Mouse (Mus musculus) midbrain, embryonic 12.5 days (tissue): ENCODE measurements at regions not wholly inside any gene's neighbourhood (a gene's known extent, or its start where the extent isn't known, plus 50 kb on each side); places are given as distances from the start of the nearest gene placed in this dataset.

Source experiments
- ATAC-seq: fragments of 200-750 bp; cut with Nextera tagmentation; 2 replicates; pipeline ENCODE4 v1.8.0; 2017; ENCODE audit warnings: low read depth, moderate TSS enrichment, moderate library complexity; ENCODE audit not compliant: low FRiP score
- H3K27ac ChIP-seq: fragments of 300-500 bp; sonication (generic); replicated peaks from 2 replicates; pipeline ENCODE4 v1.5.1; 2016; ENCODE audit warnings: mild to moderate bottlenecking
- H3K27me3 ChIP-seq: fragments of 300-500 bp; sonication (generic); 2 replicates; pipeline ENCODE4 v1.6.1; 2016; ENCODE audit warnings: mild to moderate bottlenecking
- H3K36me3 ChIP-seq: fragments of 300-500 bp; sonication (generic); 2 replicates; pipeline ENCODE4 v1.6.1; 2016
- H3K4me1 ChIP-seq: fragments of 300-500 bp; sonication (generic); 2 replicates; pipeline ENCODE4 v1.6.1; 2016
- H3K4me2 ChIP-seq: fragments of 300-500 bp; sonication (generic); replicated peaks from 2 replicates; pipeline ENCODE4 v1.6.1; 2016; ENCODE audit warnings: mild to moderate bottlenecking, moderate library complexity
- H3K4me3 ChIP-seq: fragments of 300-500 bp; sonication (generic); 2 replicates; pipeline ENCODE4 v1.5.1; 2016; ENCODE audit warnings: mild to moderate bottlenecking
- H3K9ac ChIP-seq: fragments of 300-500 bp; sonication (generic); replicated peaks from 2 replicates; pipeline ENCODE4 v1.6.1; 2016; ENCODE audit warnings: mild to moderate bottlenecking, moderate library complexity
- H3K9me3 ChIP-seq: fragments of 300-500 bp; sonication (generic); 2 replicates; pipeline ENCODE4 v1.6.1; 2016; ENCODE audit warnings: mild to moderate bottlenecking
- WGBS: fragments of 180-500 bp; shearing (Covaris S2); methylation state at CpG from one replicate; pipeline ENCODE4 v1.1.7; 2016; 5-methylcytosine and 5-hydroxymethylcytosine counted together

DNA sequence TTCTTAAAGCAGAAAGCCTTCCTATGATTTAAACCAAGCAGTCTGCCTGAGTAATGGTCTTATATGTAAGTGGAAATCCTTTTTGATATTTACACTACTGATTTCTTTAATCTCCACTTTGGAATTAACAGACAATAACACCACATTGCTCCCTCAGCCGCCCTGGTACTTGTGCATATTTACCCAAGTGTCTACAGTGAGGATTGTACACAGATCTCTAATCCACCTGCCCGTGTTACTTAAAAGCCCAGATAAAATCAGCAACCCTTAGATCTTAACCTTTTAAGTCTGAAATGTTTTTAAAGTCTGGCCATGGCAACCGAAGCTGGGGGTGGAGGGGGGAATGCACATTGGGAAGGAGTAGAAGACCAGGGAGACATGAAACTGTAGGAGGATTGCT lies 382.3 kb upstream of the Nr2f2 start:
- peaks cover 1% of the 10 kb centered on the region; the same call in 1 of the 2 replicates for H3K4me1 ChIP-seq
- WGBS, result 41% methylated on average over 3 of the region's 3 CpGs
- H3K4me3 ChIP-seq, result no peak overlapping the region
- no peak overlapping the region for H3K27ac ChIP-seq
- H3K9ac ChIP-seq, result no peak overlapping the region
- no peak overlapping the region for H3K4me2 ChIP-seq
- H3K36me3 ChIP-seq, result no peaks in the 10 kb centered on the region
- no peak for ATAC-seq
- no peaks in the 10 kb centered on the region for H3K9me3 ChIP-seq
- peaks cover 62% of the 10 kb centered on the region for H3K27me3 ChIP-seq

DNA sequence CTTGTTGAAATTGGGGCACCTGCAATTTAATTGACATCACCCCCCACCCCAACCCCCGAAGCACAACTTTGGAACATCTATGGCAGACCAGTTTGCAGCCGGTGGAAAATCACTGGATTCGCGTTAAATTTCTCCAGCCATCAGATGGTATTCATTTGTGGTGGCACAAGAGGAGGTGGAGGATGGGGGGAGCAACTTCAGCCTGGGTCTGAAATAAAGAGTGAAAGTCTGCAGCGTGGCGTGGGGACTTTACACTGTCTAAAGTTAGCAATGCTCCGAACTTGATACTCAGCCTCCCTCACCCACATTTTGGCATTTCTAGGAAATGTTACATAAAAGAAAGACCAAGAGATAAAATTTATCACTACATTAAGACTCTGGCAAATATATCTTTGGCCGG lies 381.8 kb upstream of the Nr2f2 start:
- H3K9ac ChIP-seq, result no peak overlapping the region
- no peak overlapping the region for H3K4me2 ChIP-seq
- peaks cover 2% of the 10 kb centered on the region; the same call in 1 of the 2 replicates for H3K4me1 ChIP-seq
- 74% methylated on average over 8 of the region's 8 CpGs for WGBS
- no peak overlapping the region for H3K4me3 ChIP-seq
- H3K36me3 ChIP-seq, result no peaks in the 10 kb centered on the region
- H3K9me3 ChIP-seq, result no peaks in the 10 kb centered on the region
- ATAC-seq, result no peak
- peaks cover 61% of the 10 kb centered on the region for H3K27me3 ChIP-seq
- no peak overlapping the region for H3K27ac ChIP-seq

DNA sequence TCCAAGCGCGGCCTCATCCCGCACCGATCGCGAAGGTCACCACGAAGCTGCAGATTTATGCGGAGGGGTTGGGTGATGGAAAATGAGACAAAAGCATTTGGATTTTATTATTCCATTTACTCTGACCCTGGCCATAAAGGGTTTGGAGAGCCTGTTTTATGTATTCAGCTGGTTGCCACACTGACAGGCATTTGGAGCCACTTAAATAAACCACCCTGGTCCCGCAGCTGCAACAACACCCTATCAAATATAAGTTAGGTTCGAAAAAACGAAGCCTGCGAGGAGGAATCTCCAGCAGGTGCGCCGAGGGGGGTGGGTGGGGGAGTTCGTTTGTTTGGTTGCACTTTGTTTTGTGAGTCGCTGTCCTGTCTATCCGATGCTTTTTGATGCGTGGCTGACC lies 377.8 kb upstream of the Nr2f2 start:
- no peak overlapping the region for H3K9ac ChIP-seq
- WGBS, result 65% methylated on average over 18 of the region's 18 CpGs
- no peak for ATAC-seq
- no peaks in the 10 kb centered on the region for H3K9me3 ChIP-seq
- peaks cover 42% of the 10 kb centered on the region for H3K27me3 ChIP-seq
- H3K4me3 ChIP-seq, result no peak overlapping the region
- peaks cover 2% of the 10 kb centered on the region; the same call in 1 of the 2 replicates for H3K4me1 ChIP-seq
- no peaks in the 10 kb centered on the region for H3K36me3 ChIP-seq
- no peak overlapping the region for H3K27ac ChIP-seq
- no peak overlapping the region for H3K4me2 ChIP-seq

DNA sequence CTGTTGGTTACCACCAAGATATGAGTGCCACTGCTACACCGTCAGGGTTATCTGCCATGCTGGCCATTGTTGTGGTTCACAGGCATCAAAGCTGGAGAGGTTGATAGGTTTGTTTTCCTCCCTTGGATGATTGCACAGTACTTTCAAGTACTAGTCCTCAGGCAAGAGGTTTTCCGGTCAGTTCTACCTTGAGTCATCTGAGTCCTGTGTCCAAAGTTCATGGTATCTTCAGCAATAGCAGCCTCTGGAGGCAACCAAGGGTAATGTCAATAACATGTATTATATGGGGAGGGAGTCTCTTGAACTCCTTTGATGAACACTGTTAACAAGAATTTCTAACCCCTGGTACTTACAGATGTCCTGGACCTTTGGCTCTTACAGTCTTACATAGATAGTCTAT lies 369.1 kb upstream of the Nr2f2 start:
- ATAC-seq, result no peak
- H3K36me3 ChIP-seq, result no peaks in the 10 kb centered on the region
- no peak overlapping the region for H3K9ac ChIP-seq
- H3K27ac ChIP-seq, result no peak overlapping the region
- H3K4me3 ChIP-seq, result no peak overlapping the region
- H3K4me1 ChIP-seq, result no peaks in the 10 kb centered on the region
- 95% methylated on average over 2 of the region's 2 CpGs for WGBS
- H3K27me3 ChIP-seq, result no peaks in the 10 kb centered on the region
- no peaks in the 10 kb centered on the region for H3K9me3 ChIP-seq
- no peak overlapping the region for H3K4me2 ChIP-seq

DNA sequence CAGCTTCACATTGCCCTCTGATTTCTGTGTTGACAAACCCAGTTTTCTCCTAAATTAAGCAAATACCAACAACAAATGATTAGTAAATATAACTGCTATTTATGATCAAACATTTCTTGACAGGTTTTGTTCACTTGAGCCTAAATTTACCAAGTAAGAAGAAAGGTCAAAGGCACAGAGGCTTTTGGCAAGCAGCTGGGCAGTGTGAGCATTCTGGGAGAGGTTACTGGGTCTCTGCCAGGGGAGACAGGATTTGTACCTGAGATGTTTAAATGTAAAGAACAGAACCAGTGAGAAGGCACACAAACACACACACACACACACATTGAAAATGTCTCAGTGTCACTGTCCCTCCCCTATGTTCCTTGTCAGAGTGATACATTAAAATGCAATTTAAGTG lies 367.0 kb upstream of the Nr2f2 start:
- Histone ChIP-seq H3K4me3 (no peak overlapping the region), H3K4me2 (no peak overlapping the region), H3K4me1 (no peaks in the 10 kb centered on the region), H3K36me3 (no peaks in the 10 kb centered on the region), H3K9me3 (no peaks in the 10 kb centered on the region), H3K27ac (no peak overlapping the region), H3K27me3 (no peaks in the 10 kb centered on the region), H3K9ac (no peak overlapping the region)
- no peak for ATAC-seq

DNA sequence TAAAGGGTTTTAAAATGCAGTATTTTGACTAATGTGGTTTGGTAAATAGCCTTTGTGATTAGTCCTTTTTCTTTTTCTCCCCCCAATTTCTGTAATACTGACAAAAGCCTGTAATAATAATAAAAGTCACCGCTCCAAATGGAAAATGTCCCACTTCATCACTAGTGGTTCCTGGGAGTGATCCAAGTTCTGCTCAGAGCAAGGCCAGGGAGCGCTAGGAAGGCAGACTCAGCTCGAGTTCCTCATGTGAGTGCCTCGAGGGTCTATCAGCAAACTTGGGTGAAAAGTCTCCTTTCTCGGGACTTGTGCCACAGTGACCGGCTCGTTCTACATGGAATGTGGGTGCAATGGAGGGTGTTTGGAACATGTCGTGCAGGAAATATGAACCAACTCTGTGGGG lies 363.4 kb upstream of the Nr2f2 start:
- Histone ChIP-seq H3K4me2 (no peak overlapping the region), H3K27ac (no peak overlapping the region), H3K36me3 (no peaks in the 10 kb centered on the region), H3K9ac (no peak overlapping the region), H3K4me1 (no peaks in the 10 kb centered on the region), H3K4me3 (no peak overlapping the region), H3K9me3 (no peaks in the 10 kb centered on the region), H3K27me3 (no peaks in the 10 kb centered on the region)
- ATAC-seq, result no peak
- 90% methylated on average over 8 of the region's 8 CpGs for WGBS

DNA sequence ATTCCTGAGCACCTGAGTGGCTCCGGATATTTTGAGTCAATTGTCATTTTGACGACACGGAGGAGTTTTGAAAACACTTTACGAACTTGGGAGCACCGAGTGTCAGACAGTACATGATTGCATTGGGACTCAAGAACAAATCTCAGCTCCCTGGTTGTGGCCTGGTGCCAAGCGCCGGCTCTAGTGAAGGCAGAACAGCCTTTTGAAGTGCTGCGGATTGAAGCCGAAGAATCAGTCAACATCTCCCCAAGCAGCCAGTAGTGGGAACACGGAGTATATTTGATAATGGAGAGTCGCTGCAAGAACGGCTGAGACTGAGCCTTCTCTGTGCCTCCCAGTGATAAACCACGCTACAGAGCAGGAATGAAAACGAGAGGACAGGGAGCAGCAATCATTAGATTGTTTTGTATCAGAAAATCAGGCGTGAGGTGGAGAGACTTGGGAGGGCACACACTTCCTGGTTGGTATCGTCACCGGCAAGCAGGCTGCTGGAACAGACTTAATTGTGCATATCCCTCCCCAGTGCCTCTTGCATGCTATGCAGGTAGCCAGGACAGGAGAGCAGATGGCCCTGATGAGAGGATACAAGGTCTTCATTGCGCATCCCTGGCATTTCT lies 351.7 kb upstream of the Nr2f2 start:
- Histone ChIP-seq H3K36me3 (no peaks in the 10 kb centered on the region), H3K4me3 (no peak overlapping the region), H3K4me2 (no peak overlapping the region), H3K9me3 (no peaks in the 10 kb centered on the region), H3K9ac (no peak overlapping the region), H3K4me1 (no peaks in the 10 kb centered on the region), H3K27ac (no peak overlapping the region), H3K27me3 (no peaks in the 10 kb centered on the region)
- no peak for ATAC-seq
- WGBS, result 84% methylated on average over 18 of the region's 18 CpGs

DNA sequence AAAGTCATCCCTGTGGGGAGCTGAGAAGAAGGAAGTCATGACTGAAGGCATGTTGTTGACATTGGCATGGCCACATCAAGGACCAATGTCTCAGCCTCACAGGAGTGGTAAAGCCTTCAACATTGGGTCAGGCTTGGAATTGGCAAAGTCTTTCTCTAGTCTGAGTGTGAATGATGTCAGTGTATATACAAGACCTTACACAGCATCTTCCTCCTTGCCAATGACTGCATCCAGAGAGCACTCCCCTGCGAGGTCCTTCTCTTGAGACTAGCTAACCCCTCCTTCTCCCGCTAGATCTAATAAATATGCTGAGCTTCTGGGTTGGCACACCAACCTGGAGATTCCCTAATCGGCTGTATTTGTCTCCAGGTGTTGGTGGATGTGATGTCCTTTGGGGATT lies 351.1 kb upstream of the Nr2f2 start:
- 87% methylated on average over 3 of the region's 3 CpGs for WGBS
- ATAC-seq, result no peak

DNA sequence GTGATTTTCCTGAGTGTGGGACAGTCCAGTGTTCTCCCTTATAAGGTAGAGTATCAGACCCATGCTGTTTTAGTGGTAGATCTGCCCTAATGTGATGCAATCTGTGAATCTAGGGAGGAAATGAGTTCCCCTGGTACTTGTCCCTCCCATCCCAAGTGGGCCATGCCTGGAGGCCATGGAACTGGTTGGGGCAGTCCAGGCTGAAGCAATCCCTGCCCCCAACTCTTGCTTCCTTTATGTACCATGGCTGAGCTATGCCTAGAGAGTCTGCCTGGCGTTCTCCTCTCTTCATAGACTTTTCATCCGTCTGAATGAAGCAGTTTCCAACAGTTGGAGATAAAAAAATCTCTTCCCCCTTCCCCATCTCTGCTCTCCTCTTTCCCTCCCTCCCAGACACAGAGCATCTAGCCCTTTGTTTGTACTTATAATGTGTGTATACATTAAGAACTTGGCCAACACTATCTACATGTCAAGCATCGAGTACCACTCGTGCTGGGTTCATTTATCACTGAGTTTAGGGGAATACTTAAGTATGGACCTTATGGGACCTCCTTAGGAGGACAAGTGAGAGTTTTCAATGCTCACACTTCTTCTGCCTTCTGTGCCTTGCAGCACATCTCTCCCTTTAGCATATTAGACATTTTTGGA lies 350.4 kb upstream of the Nr2f2 start:
- H3K27me3 ChIP-seq, result no peaks in the 10 kb centered on the region
- no peak for ATAC-seq
- H3K9ac ChIP-seq, result no peak overlapping the region
- H3K4me2 ChIP-seq, result no peak overlapping the region
- H3K4me3 ChIP-seq, result no peak overlapping the region
- H3K4me1 ChIP-seq, result no peaks in the 10 kb centered on the region
- no peak overlapping the region for H3K27ac ChIP-seq
- no peaks in the 10 kb centered on the region for H3K36me3 ChIP-seq
- whole genome bisulfite sequencing, result 90% methylated on average over 4 of the region's 4 CpGs
- H3K9me3 ChIP-seq, result no peaks in the 10 kb centered on the region

More for the DNA sequence above, 351.1 kb upstream of the Nr2f2 start:
- H3K4me1 ChIP-seq, result no peaks in the 10 kb centered on the region
- no peaks in the 10 kb centered on the region for H3K27me3 ChIP-seq
- H3K4me2 ChIP-seq, result no peak overlapping the region
- no peak overlapping the region for H3K9ac ChIP-seq
- no peak overlapping the region for H3K27ac ChIP-seq
- H3K4me3 ChIP-seq, result no peak overlapping the region
- no peaks in the 10 kb centered on the region for H3K9me3 ChIP-seq
- H3K36me3 ChIP-seq, result no peaks in the 10 kb centered on the region

DNA sequence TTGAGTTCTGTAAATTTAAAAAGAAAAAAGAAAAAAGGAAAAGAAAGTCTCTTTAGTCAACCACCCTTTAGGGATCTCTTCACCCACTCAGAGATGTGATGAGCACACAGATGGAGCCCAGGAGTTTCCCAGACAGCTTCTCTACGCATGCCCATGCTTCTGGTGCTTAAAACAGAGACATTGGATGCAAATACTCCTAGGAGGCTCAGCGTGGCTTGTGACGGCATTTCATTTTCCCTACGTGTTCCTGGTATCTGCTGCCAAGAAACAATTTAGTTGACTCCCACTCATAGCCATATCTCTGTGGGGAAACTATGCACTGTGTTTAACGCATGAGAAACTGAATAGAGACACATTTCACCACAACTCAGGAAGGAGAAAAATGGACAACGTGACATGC lies 345.6 kb upstream of the Nr2f2 start:
- no peak overlapping the region for H3K4me2 ChIP-seq
- H3K4me1 ChIP-seq, result no peaks in the 10 kb centered on the region
- WGBS, result 86% methylated on average over 6 of the region's 6 CpGs
- H3K36me3 ChIP-seq, result no peaks in the 10 kb centered on the region
- H3K9me3 ChIP-seq, result no peaks in the 10 kb centered on the region
- H3K27me3 ChIP-seq, result no peaks in the 10 kb centered on the region
- no peak overlapping the region for H3K4me3 ChIP-seq
- no peak for ATAC-seq
- H3K9ac ChIP-seq, result no peak overlapping the region
- no peak overlapping the region for H3K27ac ChIP-seq

DNA sequence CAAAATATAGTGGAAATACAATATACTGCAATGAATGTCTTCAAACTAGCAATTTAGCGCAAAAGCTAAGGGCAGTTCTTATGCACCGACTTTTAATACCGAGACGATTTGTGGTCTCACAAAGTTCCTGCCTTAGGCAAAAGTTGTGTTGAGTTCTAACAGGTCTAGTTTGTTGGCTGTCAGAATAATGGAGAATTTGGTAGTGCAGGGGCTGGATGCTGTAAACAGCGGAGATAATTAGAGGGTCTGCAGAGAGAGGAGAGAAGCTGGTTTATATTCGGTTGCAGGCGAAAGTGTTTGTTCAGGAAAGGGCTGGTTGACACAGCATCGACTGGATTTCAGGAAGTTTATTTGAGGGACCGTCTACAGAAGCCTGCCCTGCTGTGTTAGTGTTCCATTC lies 339.7 kb upstream of the Nr2f2 start:
- H3K27ac ChIP-seq, result no peak overlapping the region
- H3K4me1 ChIP-seq, result no peaks in the 10 kb centered on the region
- H3K27me3 ChIP-seq, result no peaks in the 10 kb centered on the region
- no peak overlapping the region for H3K4me3 ChIP-seq
- no peaks in the 10 kb centered on the region for H3K9me3 ChIP-seq
- no peak for ATAC-seq
- H3K4me2 ChIP-seq, result no peak overlapping the region
- no peaks in the 10 kb centered on the region for H3K36me3 ChIP-seq
- H3K9ac ChIP-seq, result no peak overlapping the region
- 79% methylated on average over 9 of the region's 9 CpGs for WGBS

DNA sequence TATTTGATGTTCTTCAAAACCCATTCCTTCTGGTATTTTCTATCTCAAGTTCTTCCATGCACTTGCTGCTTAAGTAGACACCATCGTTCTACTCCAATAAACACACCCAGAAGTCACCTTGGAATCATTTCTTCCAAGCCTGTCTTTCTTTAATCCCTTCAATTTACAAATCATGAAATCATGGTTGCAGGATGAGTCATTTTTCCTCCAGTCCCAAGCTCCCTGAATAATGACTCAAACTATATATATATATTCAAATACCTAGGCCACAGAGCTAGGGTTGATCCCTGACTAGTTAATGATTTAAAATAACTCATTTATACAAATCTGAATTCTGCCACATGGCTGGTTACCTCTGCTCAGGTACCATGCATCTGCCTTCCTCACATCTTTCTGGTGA lies 337.2 kb upstream of the Nr2f2 start:
- no peak for ATAC-seq
- Histone ChIP-seq H3K36me3 (no peaks in the 10 kb centered on the region), H3K4me3 (no peak overlapping the region), H3K4me2 (no peak overlapping the region), H3K9ac (no peak overlapping the region), H3K27ac (no peak overlapping the region), H3K9me3 (no peaks in the 10 kb centered on the region), H3K4me1 (no peaks in the 10 kb centered on the region), H3K27me3 (no peaks in the 10 kb centered on the region)
- WGBS, result 98% methylated on average over 1 of the region's 1 CpGs

DNA sequence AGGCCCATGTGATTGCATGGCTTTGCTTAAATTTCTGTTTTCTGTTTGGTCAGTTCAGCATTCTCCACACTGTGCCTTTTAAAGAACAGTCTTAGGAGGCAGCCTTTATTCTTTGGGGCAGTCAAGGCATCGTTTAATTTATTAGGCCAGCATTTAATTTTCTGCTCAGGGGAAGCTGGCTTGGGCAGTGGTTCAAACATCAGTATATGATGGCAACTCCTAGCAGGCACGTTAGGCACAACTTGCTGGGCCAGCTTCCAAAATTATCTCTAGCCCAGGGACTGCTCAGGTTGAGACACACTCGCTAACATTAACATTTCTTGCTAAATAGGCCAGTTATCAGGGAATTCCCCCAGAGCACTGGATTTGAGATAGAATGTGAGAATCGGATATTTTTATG lies 333.9 kb upstream of the Nr2f2 start:
- WGBS, result 82% methylated on average over 4 of the region's 4 CpGs
- Histone ChIP-seq H3K4me3 (no peak overlapping the region), H3K27ac (no peak overlapping the region), H3K27me3 (no peaks in the 10 kb centered on the region; the same call in 1 of the 2 replicates), H3K4me2 (no peak overlapping the region), H3K9ac (no peak overlapping the region), H3K36me3 (no peaks in the 10 kb centered on the region), H3K9me3 (no peaks in the 10 kb centered on the region), H3K4me1 (no peaks in the 10 kb centered on the region)
- ATAC-seq, result no peak
